Mouse (Mus musculus) liver, embryonic 15.5 days (tissue): ENCODE measurements around the gene B4galt2. TPM values are rescaled to one million over a fixed set of nuclear protein-coding genes. Genes with fewer than 3 reads are reported as not detected.
A peak's percentile ranks its signal among the peaks of the same experiment; 100 is the strongest.

Experiments
- ATAC-seq: fragments of 200-750 bp; cut with Nextera tagmentation; 2 replicates; pipeline ENCODE4 v1.8.0; 2017; ENCODE audit warnings: moderate number of reproducible peaks, mild to moderate bottlenecking, moderate library complexity; ENCODE audit not compliant: insufficient read depth
- H3K27ac ChIP-seq: fragments of 300-500 bp; sonication (generic); replicated peaks from 2 replicates; pipeline ENCODE4 v1.5.1; 2015; ENCODE audit warnings: mild to moderate bottlenecking, inconsistent platforms
- H3K27me3 ChIP-seq: fragments of 300-500 bp; sonication (generic); 2 replicates; pipeline ENCODE4 v1.6.1; 2015; ENCODE audit warnings: mild to moderate bottlenecking, inconsistent platforms
- H3K36me3 ChIP-seq: fragments of 300-500 bp; sonication (generic); replicated peaks from 2 replicates; pipeline ENCODE4 v1.6.1; 2015; ENCODE audit warnings: moderate library complexity, mild to moderate bottlenecking, inconsistent platforms
- H3K4me1 ChIP-seq: fragments of 300-500 bp; sonication (generic); replicated peaks from 2 replicates; pipeline ENCODE4 v1.6.1; 2015; ENCODE audit warnings: inconsistent platforms
- H3K4me2 ChIP-seq: fragments of 300-500 bp; sonication (generic); 2 replicates; pipeline ENCODE4 v1.6.1; 2015; ENCODE audit warnings: moderate library complexity, mild to moderate bottlenecking, inconsistent platforms
- H3K4me3 ChIP-seq: fragments of 300-500 bp; sonication (generic); replicated peaks from 2 replicates; pipeline ENCODE4 v1.5.1; 2015; ENCODE audit warnings: mild to moderate bottlenecking, inconsistent platforms
- H3K9ac ChIP-seq: fragments of 300-500 bp; sonication (generic); 2 replicates; pipeline ENCODE4 v1.6.1; 2015; ENCODE audit warnings: moderate library complexity, mild to moderate bottlenecking, inconsistent platforms
- H3K9me3 ChIP-seq: fragments of 300-500 bp; sonication (generic); replicated peaks from 2 replicates; pipeline ENCODE4 v1.6.1; 2016; ENCODE audit warnings: inconsistent platforms
- WGBS: fragments of 180-500 bp; shearing (Covaris S2); methylation state at CpG from one replicate; pipeline ENCODE4 v1.1.7; 2015; ENCODE audit warnings: mixed read lengths; ENCODE audit not compliant: insufficient replicate concordance; 5-methylcytosine and 5-hydroxymethylcytosine counted together
- polyA plus RNA-seq: library from polyadenylated mRNA; unstranded; fragments of >200 nt; fragmentation: Nextera tagmentation; extraction: Ambion mirVana; gene quantifications from 2 replicates; pipeline ENCODE4 v1.2.1, GENCODE M21; 2015

The B4galt2 gene
- 1.0 and 1.4 TPM in 2 replicates for polyA plus RNA-seq

GRCm38 (mm10) chr4:117882701-117883691, at the start of gene B4galt2:
TSS of gene B4galt2 (minus strand) at chr4:117883487.
- Histone ChIP-seq H3K4me2 (peak within 1 kb of the TSS; percentile 80), H3K27me3 (peaks cover 54% of the 10 kb centered on the region), H3K9me3 (no peaks in the 10 kb centered on the region), H3K27ac (no peak within 1 kb of the TSS), H3K4me1 (peaks cover 48% of the 10 kb centered on the region), H3K9ac (peak within 1 kb of the TSS; percentile 40; the same call in 1 of the 2 replicates), H3K4me3 (peak within 1 kb of the TSS; percentile 60), H3K36me3 (peaks cover 26% of the 10 kb centered on the region)
- ATAC-seq, result no peak
- 1% methylated on average over 101 of the region's 103 CpGs for WGBS

- 1% methylated on average over 33 of the region's 33 CpGs for WGBS
- H3K4me3 ChIP-seq, result peak within 1 kb of the TSS; percentile 58
- no peaks in the 10 kb centered on the region for H3K9me3 ChIP-seq
- H3K27me3 ChIP-seq, result peaks cover 75% of the 10 kb centered on the region
- peaks cover 41% of the 10 kb centered on the region for H3K4me1 ChIP-seq
- no peaks in the 10 kb centered on the region for H3K36me3 ChIP-seq
- peak within 1 kb of the TSS; percentile 88 for H3K27ac ChIP-seq
- ATAC-seq, result peak; percentile 6; the same call in 1 of the 2 replicates
- H3K4me2 ChIP-seq, result peak within 1 kb of the TSS; percentile 75
- H3K9ac ChIP-seq, result peak within 1 kb of the TSS; percentile 65
Measured at GRCm38 (mm10) chr4:117929391-117929881, 46.1 kb upstream of the B4galt2 start, which contains the start of gene Artn. TSS of gene Artn (minus strand) at chr4:117929763.

DNA sequence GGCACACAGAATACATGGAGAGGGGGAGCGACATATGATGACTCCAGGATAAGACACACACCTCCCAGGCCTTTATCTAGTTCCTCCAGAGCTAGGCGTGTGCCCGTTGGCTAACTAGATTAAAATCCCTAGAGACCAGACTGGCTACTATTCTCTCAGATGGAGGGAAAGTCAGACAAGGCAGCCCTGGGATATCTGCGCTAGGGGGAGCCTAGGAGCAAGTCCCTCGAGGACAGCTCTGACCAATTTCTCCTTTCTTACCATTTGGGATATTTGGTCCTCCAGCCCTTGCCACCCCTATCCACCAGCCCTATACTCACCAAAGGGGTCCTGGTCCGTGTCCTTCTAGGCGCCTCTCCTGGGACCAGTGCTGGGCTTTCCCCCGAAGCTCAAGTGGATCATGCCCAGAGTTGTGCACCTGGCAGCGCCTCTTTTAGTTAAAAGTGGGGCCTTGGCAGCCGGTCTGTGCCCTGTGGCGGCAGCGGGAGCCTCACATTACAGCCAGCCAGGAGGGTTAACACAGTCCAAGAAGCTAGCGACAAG, 45.5 kb upstream of the B4galt2 start:
- H3K4me2 ChIP-seq, result peak overlapping the region; percentile 75
- H3K27me3 ChIP-seq, result peaks cover 82% of the 10 kb centered on the region
- peak; percentile 93 for ATAC-seq
- H3K27ac ChIP-seq, result peak overlapping the region; percentile 88
- peaks cover 43% of the 10 kb centered on the region for H3K4me1 ChIP-seq
- WGBS, result 2% methylated on average over 13 of the region's 13 CpGs
- H3K9ac ChIP-seq, result peak overlapping the region; percentile 65
- H3K36me3 ChIP-seq, result no peaks in the 10 kb centered on the region
- no peaks in the 10 kb centered on the region for H3K9me3 ChIP-seq
- peak overlapping the region; percentile 58 for H3K4me3 ChIP-seq

DNA sequence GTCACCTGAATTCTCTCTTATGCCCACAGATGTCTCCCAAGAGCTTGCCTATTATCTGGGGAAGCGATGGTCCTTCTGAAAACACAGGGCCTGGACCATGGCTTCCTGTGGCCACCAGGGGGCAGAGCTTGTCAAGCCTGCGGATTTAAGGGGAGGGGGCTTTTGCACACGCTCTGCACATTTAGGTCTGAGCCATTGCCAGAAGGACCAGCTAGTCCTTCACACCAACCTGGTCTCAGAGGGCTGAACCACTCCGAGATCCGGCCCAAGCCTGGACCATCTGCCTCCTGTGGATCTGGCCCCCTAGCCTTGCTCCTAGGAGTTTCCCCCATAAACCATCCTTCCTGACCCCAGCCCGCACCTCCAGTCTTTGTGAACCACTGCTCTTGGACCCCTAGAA, 44.9 kb upstream of the B4galt2 start:
- Histone ChIP-seq H3K4me2 (peak overlapping the region; percentile 75), H3K27ac (peak overlapping the region; percentile 88), H3K4me1 (peaks cover 43% of the 10 kb centered on the region), H3K36me3 (no peaks in the 10 kb centered on the region), H3K27me3 (peaks cover 87% of the 10 kb centered on the region), H3K4me3 (peak overlapping the region; percentile 58), H3K9me3 (no peaks in the 10 kb centered on the region), H3K9ac (peak overlapping the region; percentile 28)
- ATAC-seq, result peak; percentile 54
- WGBS, result 14% methylated on average over 6 of the region's 6 CpGs

DNA sequence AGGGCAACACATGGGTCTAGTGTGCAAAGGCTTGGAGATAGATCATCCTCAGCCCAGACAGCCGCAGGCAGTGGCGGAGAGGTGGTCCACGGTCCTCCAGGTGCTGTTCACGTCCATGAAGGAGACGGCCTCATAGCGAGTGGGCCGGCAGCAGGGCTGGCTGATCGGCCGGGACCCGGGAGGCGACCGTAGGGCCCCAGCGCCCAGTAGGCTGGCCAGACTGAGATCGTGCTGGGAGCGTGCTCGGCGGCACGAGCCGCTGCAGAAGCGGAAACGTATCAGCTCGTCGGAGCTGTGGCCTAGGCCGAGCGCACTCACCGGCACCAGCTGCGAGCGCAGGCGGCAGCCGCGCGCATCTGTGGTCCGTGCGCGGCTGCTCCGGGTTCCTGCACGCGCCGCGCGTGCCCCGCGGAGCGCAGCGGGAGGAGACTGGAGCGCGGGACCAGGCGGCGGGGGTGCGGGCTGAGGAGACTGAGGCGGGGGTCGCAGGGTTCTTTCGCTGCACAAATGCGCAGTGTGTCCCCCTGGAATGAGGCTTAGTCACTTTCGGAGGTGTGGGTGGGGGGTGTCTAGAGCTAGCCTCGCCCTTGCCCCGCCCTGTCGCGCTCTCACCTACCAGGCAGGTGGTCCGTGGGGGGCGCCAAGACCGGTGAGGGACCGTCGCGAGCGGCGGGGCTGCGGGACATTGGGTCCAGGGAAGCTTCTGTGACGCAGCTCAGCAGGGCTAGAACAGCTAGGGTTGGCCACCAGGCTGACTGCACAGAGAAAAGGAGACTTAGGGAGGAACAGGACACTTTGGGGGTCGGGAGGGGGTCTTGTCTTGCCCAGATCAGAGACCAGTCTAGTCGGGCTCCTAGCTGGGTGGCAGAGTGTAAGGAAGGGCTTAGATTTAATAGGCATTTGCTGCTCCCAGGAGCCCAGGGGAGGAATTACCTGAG, 43.5 kb upstream of the B4galt2 start:
- WGBS, result 2% methylated on average over 70 of the region's 71 CpGs
- H3K27me3 ChIP-seq, result peaks cover 98% of the 10 kb centered on the region
- H3K9ac ChIP-seq, result peak overlapping the region; percentile 16; the same call in 1 of the 2 replicates
- H3K4me3 ChIP-seq, result peak overlapping the region; percentile 58
- H3K9me3 ChIP-seq, result no peaks in the 10 kb centered on the region
- no peaks in the 10 kb centered on the region for H3K36me3 ChIP-seq
- H3K27ac ChIP-seq, result no peak overlapping the region
- H3K4me1 ChIP-seq, result peaks cover 43% of the 10 kb centered on the region
- no peak for ATAC-seq
- H3K4me2 ChIP-seq, result peak overlapping the region; percentile 75

GRCm38 (mm10) chr4:117924916-117925315, 41.6 kb upstream of the B4galt2 start:
- Histone ChIP-seq H3K36me3 (no peaks in the 10 kb centered on the region), H3K9me3 (no peaks in the 10 kb centered on the region), H3K27me3 (peaks cover 92% of the 10 kb centered on the region), H3K4me3 (no peak overlapping the region), H3K4me2 (no peak overlapping the region), H3K4me1 (peaks cover 40% of the 10 kb centered on the region), H3K9ac (no peak overlapping the region), H3K27ac (no peak overlapping the region)
- 34% methylated on average over 6 of the region's 6 CpGs for WGBS
- ATAC-seq, result no peak

DNA sequence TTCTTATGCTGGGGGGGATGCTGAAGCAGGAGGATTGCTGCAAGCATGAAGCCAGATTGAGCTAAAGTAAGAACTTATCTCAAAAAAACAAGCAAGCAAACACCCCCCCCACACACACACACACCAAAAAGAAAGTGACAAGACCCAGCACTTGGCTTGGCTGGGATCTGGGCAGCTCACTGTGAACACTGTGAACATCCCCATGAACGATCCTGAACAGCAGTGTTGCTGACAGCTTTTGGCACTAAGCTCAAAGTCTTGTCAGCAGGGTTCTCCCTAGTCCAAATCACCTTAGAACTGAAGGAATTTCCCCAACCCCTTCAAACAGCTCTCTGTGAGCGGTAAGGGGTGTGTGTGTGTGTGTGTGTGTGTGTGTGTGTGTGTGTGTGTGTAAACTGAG, 40.2 kb upstream of the B4galt2 start:
- WGBS, result 78% methylated on average over 2 of the region's 2 CpGs
- H3K4me3 ChIP-seq, result no peak overlapping the region
- H3K9me3 ChIP-seq, result no peaks in the 10 kb centered on the region
- peaks cover 31% of the 10 kb centered on the region for H3K4me1 ChIP-seq
- no peaks in the 10 kb centered on the region for H3K36me3 ChIP-seq
- ATAC-seq, result no peak
- H3K9ac ChIP-seq, result no peak overlapping the region
- no peak overlapping the region for H3K27ac ChIP-seq
- peaks cover 77% of the 10 kb centered on the region for H3K27me3 ChIP-seq
- H3K4me2 ChIP-seq, result no peak overlapping the region

GRCm38 (mm10) chr4:117921358-117921757, 38.1 kb upstream of the B4galt2 start:
- Histone ChIP-seq H3K9me3 (no peaks in the 10 kb centered on the region), H3K27ac (no peak overlapping the region), H3K4me3 (no peak overlapping the region), H3K27me3 (peaks cover 56% of the 10 kb centered on the region), H3K4me2 (no peak overlapping the region), H3K4me1 (peaks cover 31% of the 10 kb centered on the region), H3K36me3 (no peaks in the 10 kb centered on the region), H3K9ac (no peak overlapping the region)
- no peak for ATAC-seq
- WGBS, result 69% methylated on average over 2 of the region's 2 CpGs

DNA sequence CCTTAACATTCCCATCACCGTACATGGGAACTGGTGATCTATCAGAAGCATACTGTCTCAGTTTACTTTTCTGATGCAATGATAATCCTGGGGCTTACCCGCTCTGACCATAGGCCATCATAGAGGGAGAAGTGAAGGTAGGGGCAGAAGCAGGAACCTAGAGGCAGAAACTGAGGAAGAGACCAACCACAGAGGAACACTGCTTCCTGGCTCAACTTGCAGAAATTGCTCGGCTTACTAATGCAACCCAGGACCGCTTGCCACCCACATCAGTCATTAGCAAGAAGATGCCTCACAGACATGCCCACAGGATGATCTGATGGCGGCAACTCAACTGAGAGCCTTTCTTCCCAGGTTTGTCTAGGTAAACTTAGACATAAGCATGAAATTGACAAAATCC, 35.5 kb upstream of the B4galt2 start:
- Histone ChIP-seq H3K36me3 (no peaks in the 10 kb centered on the region), H3K9ac (no peak overlapping the region), H3K4me2 (no peak overlapping the region), H3K4me3 (no peak overlapping the region), H3K9me3 (no peaks in the 10 kb centered on the region), H3K27me3 (peaks cover 30% of the 10 kb centered on the region), H3K4me1 (peaks cover 44% of the 10 kb centered on the region), H3K27ac (no peak overlapping the region)
- WGBS, result 50% methylated on average over 5 of the region's 5 CpGs
- no peak for ATAC-seq

GRCm38 (mm10) chr4:117918261-117918660, 35.0 kb upstream of the B4galt2 start:
- peaks cover 25% of the 10 kb centered on the region for H3K27me3 ChIP-seq
- H3K4me3 ChIP-seq, result no peak overlapping the region
- peaks cover 49% of the 10 kb centered on the region for H3K4me1 ChIP-seq
- ATAC-seq, result no peak
- no peak overlapping the region for H3K27ac ChIP-seq
- 62% methylated on average over 3 of the region's 3 CpGs for WGBS
- no peak overlapping the region for H3K9ac ChIP-seq
- no peaks in the 10 kb centered on the region for H3K9me3 ChIP-seq
- no peaks in the 10 kb centered on the region for H3K36me3 ChIP-seq
- no peak overlapping the region for H3K4me2 ChIP-seq
